Mouse (Mus musculus) spleen, adult 2 months (tissue): ENCODE data around the gene Tgm7. TPM values are rescaled to one million over a fixed set of nuclear protein-coding genes. Genes with fewer than 3 reads are reported as not detected.

ENCODE experiments used
- DNase-seq, 2 experiments: peaks; one replicate each; pipeline versions ENCODE4 v3.0.0 to v3.0.0-alpha.2; 2012 to 2021; ENCODE audit warnings: low spot score in 2 of 2, low read depth in 1 of 2
- H3K27ac ChIP-seq: fragments of 200-500 bp; 2 replicates; pipeline ENCODE4 v1.5.1; 2012; ENCODE audit warnings: low read length, inconsistent platforms; ENCODE audit not compliant: insufficient read depth
- H3K27me3 ChIP-seq: fragments of 200-500 bp; 2 replicates; pipeline ENCODE4 v1.6.1; 2012; ENCODE audit warnings: mild to moderate bottlenecking, moderate library complexity, low read length, inconsistent platforms; ENCODE audit not compliant: control insufficient read depth, insufficient read depth
- H3K36me3 ChIP-seq: fragments of 200-500 bp; 2 replicates; pipeline ENCODE4 v1.6.1; 2012; ENCODE audit warnings: mild to moderate bottlenecking, low read length, inconsistent platforms; ENCODE audit not compliant: control insufficient read depth, insufficient read depth
- H3K4me1 ChIP-seq: fragments of 200-500 bp; 2 replicates; pipeline ENCODE4 v1.6.1; 2011; ENCODE audit warnings: inconsistent platforms; ENCODE audit not compliant: control insufficient read depth, insufficient read depth, insufficient read length
- H3K4me3 ChIP-seq: fragments of 200-500 bp; 2 replicates; pipeline ENCODE4 v1.5.1; 2011; ENCODE audit warnings: mild to moderate bottlenecking, inconsistent platforms; ENCODE audit not compliant: insufficient read depth, insufficient read length; ENCODE audit errors: extremely low read depth
- CTCF ChIP-seq: fragments of 200-500 bp; IDR thresholded peaks from 2 replicates; pipeline ENCODE4 v1.5.1; 2011; ENCODE audit warnings: mild to moderate bottlenecking, inconsistent platforms; ENCODE audit not compliant: insufficient read depth, insufficient read length, insufficient replicate concordance; ENCODE audit errors: extremely low read depth
- POLR2A ChIP-seq: fragments of 200-500 bp; IDR thresholded peaks from 2 replicates; pipeline ENCODE4 v1.6.1; 2011; ENCODE audit warnings: low read depth, low read length, inconsistent platforms
- WGBS: fragments of 180-500 bp; shearing (Covaris S2); methylation state at CpG from one replicate; pipeline ENCODE4 v1.1.7; 2018; 5-methylcytosine and 5-hydroxymethylcytosine counted together
- polyA plus RNA-seq: library from polyadenylated mRNA; depleted of rRNA; stranded (reverse); fragments of >200 nt; gene quantifications from 2 replicates; pipeline ENCODE4 v1.2.3, GENCODE M21; 2012

The Tgm7 gene
- polyA plus RNA-seq, 1 experiment: not detected

DNA sequence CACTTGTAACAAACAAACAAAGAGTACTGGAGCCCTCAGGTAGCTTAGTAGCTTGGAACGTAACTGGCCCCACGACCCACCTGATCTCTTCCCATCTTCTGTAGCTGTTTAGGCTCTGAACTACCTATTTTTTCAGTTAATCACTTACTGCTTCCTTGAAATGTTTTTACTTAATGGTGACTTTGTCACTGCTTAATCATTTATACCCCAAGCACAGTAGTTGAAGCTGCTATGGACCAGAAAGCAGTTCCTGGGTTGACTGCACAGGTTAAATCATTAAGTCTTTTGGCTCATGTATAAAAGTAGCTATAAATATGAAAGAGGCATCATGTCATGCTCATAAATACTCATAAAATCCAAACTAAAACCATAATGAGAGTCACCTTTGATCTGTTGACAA, 5.8 kb upstream of the Tgm7 start:
- Histone ChIP-seq H3K4me1 (no peaks in the 10 kb centered on the region), H3K4me3 (no peak overlapping the region), H3K27me3 (no peaks in the 10 kb centered on the region), H3K27ac (no peak overlapping the region), H3K36me3 (no peaks in the 10 kb centered on the region)
- no peak for TF ChIP-seq POLR2A
- TF ChIP-seq CTCF: no peak
- 91% methylated on average over 2 of the region's 2 CpGs for WGBS
- no peak for DNase-seq

DNA sequence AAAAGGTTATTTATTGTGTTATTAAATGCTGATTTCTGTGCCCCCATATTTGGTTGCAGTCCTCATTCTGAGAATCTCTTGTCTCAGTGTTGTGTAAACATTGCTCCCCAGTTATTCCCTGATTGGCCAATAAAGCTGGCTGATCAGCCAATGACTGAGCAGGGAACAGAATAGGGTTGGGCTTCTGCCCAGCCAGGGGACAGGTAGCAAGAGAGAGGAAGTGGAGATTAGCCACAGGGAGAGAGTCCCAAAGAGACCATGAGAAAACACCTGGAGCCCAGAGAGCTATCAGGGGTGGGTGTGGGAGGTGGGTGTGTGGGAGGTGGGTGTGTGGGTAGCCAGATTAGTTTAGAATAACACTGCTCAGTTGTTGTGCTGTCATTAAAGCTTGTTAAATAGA, 3.7 kb downstream of the Tgm7 start:
- no peaks in the 10 kb centered on the region for H3K4me1 ChIP-seq
- no peak for TF ChIP-seq CTCF
- no peak for TF ChIP-seq POLR2A
- no peak overlapping the region for H3K27ac ChIP-seq
- no peak for DNase-seq
- H3K27me3 ChIP-seq: no peaks in the 10 kb centered on the region
- no peaks in the 10 kb centered on the region for H3K36me3 ChIP-seq
- no peak overlapping the region for H3K4me3 ChIP-seq

DNA sequence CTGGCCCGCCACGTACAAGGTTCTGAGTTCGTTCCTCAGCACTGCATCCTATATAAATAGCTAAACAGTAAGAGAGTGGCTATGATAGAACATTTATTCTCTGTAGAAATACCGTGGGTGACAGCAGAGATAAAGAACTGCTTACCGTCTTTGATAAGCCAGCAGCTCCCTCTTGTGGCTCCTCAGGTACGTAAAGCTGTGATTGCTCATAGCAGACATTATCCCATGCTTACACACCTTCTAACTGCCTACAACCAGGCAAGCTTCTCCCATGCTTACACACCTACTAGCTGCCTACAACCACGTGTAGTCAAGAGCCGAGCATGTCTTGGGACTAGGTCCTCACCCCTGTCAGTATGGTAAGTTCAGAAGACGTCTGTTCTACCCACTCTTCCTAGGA, 7.5 kb downstream of the Tgm7 start:
- Histone ChIP-seq H3K4me3 (no peak overlapping the region), H3K27ac (no peak overlapping the region), H3K36me3 (no peaks in the 10 kb centered on the region), H3K4me1 (no peaks in the 10 kb centered on the region), H3K27me3 (no peaks in the 10 kb centered on the region)
- DNase-seq: peak; percentile 22 to 34
- no peak for TF ChIP-seq POLR2A
- TF ChIP-seq CTCF: peak; percentile 50; the same call in 1 of the 2 replicates
- WGBS: 16% methylated on average over 9 of the region's 9 CpGs

DNA sequence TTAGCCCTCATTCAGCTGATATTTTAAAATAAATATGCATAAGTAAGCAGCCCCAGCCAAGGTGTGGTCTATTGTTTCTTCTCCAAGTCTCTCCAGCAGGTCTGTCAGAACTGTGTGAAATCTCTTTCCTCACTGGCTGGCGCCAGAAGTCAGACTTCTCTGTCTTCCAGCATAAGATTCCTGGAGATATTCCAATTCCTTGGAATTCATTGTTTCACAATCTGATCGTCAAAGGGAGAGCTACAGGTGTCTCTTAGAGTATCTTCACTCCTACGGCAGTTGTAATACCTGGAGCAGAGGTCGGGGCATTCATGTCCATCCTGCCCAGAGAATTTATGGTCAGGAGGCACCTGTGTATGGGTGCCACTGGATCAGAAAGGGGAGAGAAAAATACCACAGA, 19.8 kb downstream of the Tgm7 start:
- Histone ChIP-seq H3K36me3 (no peaks in the 10 kb centered on the region), H3K27me3 (no peaks in the 10 kb centered on the region), H3K4me1 (no peaks in the 10 kb centered on the region), H3K4me3 (no peak overlapping the region), H3K27ac (no peak overlapping the region)
- DNase-seq: no peak
- TF ChIP-seq CTCF (no peak), POLR2A (no peak)
- WGBS: 87% methylated on average over 4 of the region's 4 CpGs

DNA sequence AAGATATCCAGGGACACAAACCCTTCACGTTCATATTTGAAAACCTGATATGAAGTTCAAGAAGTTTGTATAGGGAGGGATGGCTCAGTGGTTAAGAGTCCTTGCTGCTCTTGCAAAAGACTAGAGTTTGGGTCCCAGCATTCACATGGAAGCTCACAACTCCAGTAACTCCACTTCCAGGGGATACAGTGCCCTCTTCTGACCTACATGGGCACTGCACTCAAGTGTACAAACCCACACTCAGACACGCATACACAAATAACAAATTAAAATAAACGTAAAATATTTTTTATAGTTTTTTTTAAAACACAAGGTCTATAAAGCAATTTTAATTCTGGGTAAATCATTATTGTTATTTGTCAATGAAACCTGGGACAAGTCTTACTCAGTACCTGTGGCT, 21.1 kb downstream of the Tgm7 start:
- no peaks in the 10 kb centered on the region for H3K27me3 ChIP-seq
- TF ChIP-seq POLR2A (no peak), CTCF (no peak)
- DNase-seq: no peak
- H3K4me3 ChIP-seq: no peak overlapping the region
- H3K4me1 ChIP-seq: no peaks in the 10 kb centered on the region
- WGBS: 97% methylated on average over 3 of the region's 3 CpGs
- no peaks in the 10 kb centered on the region for H3K36me3 ChIP-seq
- no peak overlapping the region for H3K27ac ChIP-seq

DNA sequence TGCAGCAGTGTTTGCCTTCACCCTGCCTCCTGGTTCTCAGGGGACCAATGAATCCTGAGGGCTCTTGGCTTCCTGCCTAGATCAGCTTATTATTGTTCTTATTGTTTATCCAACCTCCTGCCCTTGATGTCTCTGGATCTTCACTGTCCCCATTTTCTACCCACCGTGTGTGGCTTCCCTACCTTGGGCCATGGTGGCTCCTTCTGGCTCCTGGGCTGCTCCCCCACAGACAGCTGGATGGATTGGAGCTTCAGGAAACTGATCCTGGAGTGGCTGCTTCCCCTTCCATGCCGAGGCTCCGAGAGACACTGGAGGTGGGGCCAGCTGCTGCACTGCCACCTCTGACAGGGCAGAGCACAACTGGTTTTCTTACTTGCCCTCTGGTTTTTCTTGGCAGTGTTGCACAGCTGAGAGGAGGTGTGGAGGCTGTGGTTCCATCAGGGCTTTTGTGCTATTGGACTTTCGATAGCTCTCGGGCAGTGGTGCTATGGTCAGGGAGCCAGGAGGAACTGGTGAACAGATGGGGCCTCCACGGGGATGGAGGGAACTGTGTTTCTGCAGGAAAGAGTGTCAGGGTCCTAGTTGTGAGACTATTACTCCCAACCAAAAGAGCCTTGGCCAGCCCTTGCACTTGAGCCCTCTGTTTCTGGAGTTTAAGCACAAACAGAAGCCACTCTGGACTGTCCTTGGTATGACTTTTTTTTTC, 24.0 kb downstream of the Tgm7 start, which contains the start of gene Tgm5:
Gene Tgm5 (minus strand): TSS at position 362 of the 706 bp plus-strand sequence.
- Histone ChIP-seq H3K36me3 (no peaks in the 10 kb centered on the region), H3K27ac (no peak within 1 kb of the TSS), H3K27me3 (no peaks in the 10 kb centered on the region), H3K4me1 (no peaks in the 10 kb centered on the region), H3K4me3 (no peak within 1 kb of the TSS)
- WGBS: 41% methylated on average over 6 of the region's 6 CpGs
- DNase-seq: no peak
- TF ChIP-seq POLR2A: no peak
- TF ChIP-seq CTCF: no peak

DNA sequence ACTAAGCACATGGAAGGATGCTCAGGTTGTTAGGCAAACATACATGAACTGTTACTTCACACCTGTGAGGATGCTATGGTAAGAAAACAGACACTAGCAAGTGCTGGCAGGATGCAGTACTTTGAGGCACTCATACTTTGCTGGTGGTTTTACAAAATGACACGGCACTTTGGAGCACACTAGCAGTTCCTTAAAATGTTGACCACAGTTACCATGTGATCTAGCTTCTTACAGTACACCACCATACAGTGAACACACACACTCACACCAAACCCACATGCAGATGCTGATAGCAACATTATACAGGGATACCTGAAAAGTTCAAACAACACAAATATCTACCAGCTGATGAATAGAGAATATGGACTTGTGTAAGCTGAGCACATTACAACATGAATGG, 27.0 kb downstream of the Tgm7 start:
- no peak overlapping the region for H3K27ac ChIP-seq
- WGBS: 6% methylated on average over 1 of the region's 1 CpGs

DNA sequence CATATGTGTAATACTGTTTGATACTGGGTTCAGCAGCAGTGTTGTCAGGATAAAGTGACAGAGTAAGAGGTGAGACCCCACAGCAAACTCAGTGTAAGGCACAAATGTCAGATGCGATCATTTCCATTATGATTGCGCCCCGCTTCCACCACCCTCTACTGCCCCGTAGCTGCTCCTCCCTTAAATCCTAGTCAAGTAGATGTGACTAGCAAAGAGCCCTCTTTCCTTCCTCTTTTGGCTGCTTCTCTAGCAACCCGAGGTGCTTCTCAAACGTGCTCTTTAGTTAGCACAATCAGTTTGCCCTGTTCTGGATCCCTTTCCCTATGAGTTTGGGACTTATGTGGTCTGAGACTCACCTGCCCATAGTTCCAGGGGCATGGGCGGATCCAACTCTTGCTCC, 34.8 kb downstream of the Tgm7 start:
- no peak for DNase-seq
- WGBS: 23% methylated on average over 7 of the region's 7 CpGs
- Histone ChIP-seq H3K4me3 (no peak overlapping the region), H3K27me3 (no peaks in the 10 kb centered on the region), H3K36me3 (no peaks in the 10 kb centered on the region), H3K4me1 (no peaks in the 10 kb centered on the region), H3K27ac (no peak overlapping the region)
- no peak for TF ChIP-seq CTCF
- no peak for TF ChIP-seq POLR2A

More for the DNA sequence above, 27.0 kb downstream of the Tgm7 start:
- Histone ChIP-seq H3K4me3 (no peak overlapping the region), H3K4me1 (no peaks in the 10 kb centered on the region), H3K27me3 (no peaks in the 10 kb centered on the region), H3K36me3 (no peaks in the 10 kb centered on the region)
- TF ChIP-seq POLR2A (no peak), CTCF (no peak)
- DNase-seq: no peak
